Mouse (Mus musculus) G1E (cell line): ENCODE data around the gene Mthfd1.

Source experiments
- CTCF ChIP-seq: IDR thresholded peaks from 2 replicates; pipeline ENCODE4 v1.5.1; 2012; ENCODE audit warnings: low read depth, low read length, inconsistent platforms, mixed read lengths
- GATA1 ChIP-seq: IDR thresholded peaks from 2 replicates; pipeline ENCODE4 v1.6.1; 2012; ENCODE audit warnings: borderline replicate concordance, low read length, inconsistent platforms, mixed read lengths

GRCm38 (mm10) chr12:76260673-76261072, 5.6 kb downstream of the Mthfd1 start:
- TF ChIP-seq CTCF (no peak), GATA1 (no peak)
